Mouse (Mus musculus) lung, postnatal 36 days (tissue): Measurements from ENCODE around the gene Got2.
A peak's percentile ranks its signal among the peaks of the same experiment; 100 is the strongest.

Experiments used
- DNase-seq: peaks from one replicate; pipeline ENCODE4 v3.0.0; 2022; ENCODE audit warnings: mixed read lengths

Got2 gene

GRCm38 (mm10) chr8:95888285-95889136 lies at the start of gene Got2:
Gene Got2 (minus strand): TSS chr8:95888547.
- DNase-seq = peak; percentile 94

- no peak for DNase-seq
Observed at GRCm38 (mm10) chr8:95932841-95933240, 44.5 kb upstream of the Got2 start.

GRCm38 (mm10) chr8:95929821-95930220 lies 41.5 kb upstream of the Got2 start:
- DNase-seq = no peak

GRCm38 (mm10) chr8:95916106-95916505 lies 27.8 kb upstream of the Got2 start:
- DNase-seq = peak; percentile 7

- peak; percentile 86 for DNase-seq
Observed at GRCm38 (mm10) chr8:95914905-95915643, 26.7 kb upstream of the Got2 start.

- DNase-seq = no peak
Observed at GRCm38 (mm10) chr8:95911240-95911639, 22.9 kb upstream of the Got2 start.

- no peak for DNase-seq
Observed at GRCm38 (mm10) chr8:95907885-95908284, 19.5 kb upstream of the Got2 start.

GRCm38 (mm10) chr8:95906738-95907137 lies 18.4 kb upstream of the Got2 start:
- DNase-seq = no peak

GRCm38 (mm10) chr8:95901864-95902263 lies 13.5 kb upstream of the Got2 start:
- DNase-seq = peak; percentile 16

GRCm38 (mm10) chr8:95893701-95894100 lies 5.4 kb upstream of the Got2 start:
- DNase-seq = no peak

- peak; percentile 80 for DNase-seq
Observed at GRCm38 (mm10) chr8:95887578-95888284, 616 bp downstream of the Got2 start.

- DNase-seq = peak; percentile 52
Observed at GRCm38 (mm10) chr8:95886647-95887577, 1.4 kb downstream of the Got2 start.

- DNase-seq = no peak
Observed at GRCm38 (mm10) chr8:95885966-95886365, 2.4 kb downstream of the Got2 start.

GRCm38 (mm10) chr8:95885271-95885841 lies 3.0 kb downstream of the Got2 start:
- no peak for DNase-seq

GRCm38 (mm10) chr8:95884491-95884890 lies 3.9 kb downstream of the Got2 start:
- DNase-seq = no peak

GRCm38 (mm10) chr8:95882191-95882590 lies 6.2 kb downstream of the Got2 start:
- no peak for DNase-seq

- no peak for DNase-seq
Observed at GRCm38 (mm10) chr8:95881576-95881975, 6.8 kb downstream of the Got2 start.

GRCm38 (mm10) chr8:95879823-95880222 lies 8.5 kb downstream of the Got2 start:
- DNase-seq = no peak

GRCm38 (mm10) chr8:95878176-95878962 lies 10.0 kb downstream of the Got2 start:
- DNase-seq = peak; percentile 63

- DNase-seq = no peak
Observed at GRCm38 (mm10) chr8:95875270-95875669, 13.1 kb downstream of the Got2 start.

- no peak for DNase-seq
Observed at GRCm38 (mm10) chr8:95871690-95872089, 16.7 kb downstream of the Got2 start.
